Mouse (Mus musculus): ENCODE results near the gene C77080.

The C77080 gene

GRCm38 (mm10) chr4:129246360-129247301 lies 14.6 kb downstream of the C77080 start:
- in situ Hi-C loops (cut with MboI; ENCODE audit: low pct_unique_long_range_greater_than_20kb in 1 of 2, low sequenced_read_pairs in 2 of 2, unreplicated experiment in 1 of 2) = no loop called here

DNA sequence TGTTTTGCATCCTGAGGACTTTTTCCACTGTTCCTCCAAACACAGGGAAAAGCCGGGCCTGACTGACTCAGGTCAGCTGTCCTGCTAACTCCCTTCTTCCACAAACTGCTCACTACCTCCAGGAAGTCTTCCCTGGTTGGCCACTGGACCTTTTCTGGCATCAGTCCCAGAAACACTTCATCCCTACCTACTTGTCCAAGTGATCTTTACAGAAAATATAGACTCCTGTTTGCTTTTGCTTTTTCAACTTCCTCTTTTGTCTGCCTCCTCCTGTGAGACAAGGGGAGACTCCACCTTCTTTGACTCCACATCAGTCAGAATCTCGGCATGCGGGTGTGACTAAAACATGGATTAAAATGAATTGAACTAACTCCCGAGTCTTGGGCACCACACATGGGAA lies 16.4 kb downstream of the C77080 start:
- in situ Hi-C loops (cut with MboI; ENCODE audit: low pct_unique_long_range_greater_than_20kb in 1 of 2, low sequenced_read_pairs in 2 of 2, unreplicated experiment in 1 of 2) = no loop called here

- in situ Hi-C loops (cut with MboI; ENCODE audit: low pct_unique_long_range_greater_than_20kb in 1 of 2, low sequenced_read_pairs in 2 of 2, unreplicated experiment in 1 of 2) = no loop called here
Observed at GRCm38 (mm10) chr4:129242761-129243160, 18.4 kb downstream of the C77080 start.

GRCm38 (mm10) chr4:129242327-129242726 lies 18.9 kb downstream of the C77080 start:
- in situ Hi-C loops (cut with MboI; ENCODE audit: low pct_unique_long_range_greater_than_20kb in 1 of 2, low sequenced_read_pairs in 2 of 2, unreplicated experiment in 1 of 2) = no loop called here

- in situ Hi-C loops (cut with MboI; ENCODE audit: low pct_unique_long_range_greater_than_20kb in 1 of 2, low sequenced_read_pairs in 2 of 2, unreplicated experiment in 1 of 2) = no loop called here
Observed at GRCm38 (mm10) chr4:129241898-129242297, 19.3 kb downstream of the C77080 start.

DNA sequence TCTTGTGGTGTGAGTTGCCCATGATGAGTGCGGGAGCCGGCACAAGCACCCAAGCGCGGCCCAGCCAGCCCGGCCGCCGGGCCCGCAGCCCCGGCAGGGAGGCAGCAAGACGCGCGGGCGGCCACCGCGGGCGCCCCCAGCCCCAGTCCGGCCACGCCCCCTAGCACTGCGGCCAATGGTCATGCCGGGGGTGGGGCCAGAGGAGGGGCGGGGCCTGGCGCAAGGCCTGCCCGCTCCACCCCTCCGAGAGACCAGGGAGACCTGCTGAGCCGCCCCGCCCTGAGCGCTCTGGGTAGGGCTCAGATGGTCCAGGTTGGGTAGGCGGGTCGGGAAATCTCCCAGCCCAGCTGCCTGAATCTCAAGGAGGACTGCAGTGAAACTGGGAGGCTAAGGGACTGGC lies 22.1 kb downstream of the C77080 start:
- in situ Hi-C loops (cut with MboI; ENCODE audit: low pct_unique_long_range_greater_than_20kb in 1 of 2, low sequenced_read_pairs in 2 of 2, unreplicated experiment in 1 of 2) = no loop called here

GRCm38 (mm10) chr4:129238579-129239016 lies 22.6 kb downstream of the C77080 start:
- in situ Hi-C loops (cut with MboI; ENCODE audit: low pct_unique_long_range_greater_than_20kb in 1 of 2, low sequenced_read_pairs in 2 of 2, unreplicated experiment in 1 of 2) = no loop called here

- in situ Hi-C loops (cut with MboI; ENCODE audit: low pct_unique_long_range_greater_than_20kb in 1 of 2, low sequenced_read_pairs in 2 of 2, unreplicated experiment in 1 of 2) = no loop called here
Observed at GRCm38 (mm10) chr4:129237843-129238441, 23.3 kb downstream of the C77080 start.

- in situ Hi-C loops (cut with MboI; ENCODE audit: low pct_unique_long_range_greater_than_20kb in 1 of 2, low sequenced_read_pairs in 2 of 2, unreplicated experiment in 1 of 2) = no loop called here
Observed at GRCm38 (mm10) chr4:129236236-129236813, 24.9 kb downstream of the C77080 start.

GRCm38 (mm10) chr4:129235147-129235546 lies 26.1 kb downstream of the C77080 start:
- in situ Hi-C loops (cut with MboI; ENCODE audit: low pct_unique_long_range_greater_than_20kb in 1 of 2, low sequenced_read_pairs in 2 of 2, unreplicated experiment in 1 of 2) = no loop called here

DNA sequence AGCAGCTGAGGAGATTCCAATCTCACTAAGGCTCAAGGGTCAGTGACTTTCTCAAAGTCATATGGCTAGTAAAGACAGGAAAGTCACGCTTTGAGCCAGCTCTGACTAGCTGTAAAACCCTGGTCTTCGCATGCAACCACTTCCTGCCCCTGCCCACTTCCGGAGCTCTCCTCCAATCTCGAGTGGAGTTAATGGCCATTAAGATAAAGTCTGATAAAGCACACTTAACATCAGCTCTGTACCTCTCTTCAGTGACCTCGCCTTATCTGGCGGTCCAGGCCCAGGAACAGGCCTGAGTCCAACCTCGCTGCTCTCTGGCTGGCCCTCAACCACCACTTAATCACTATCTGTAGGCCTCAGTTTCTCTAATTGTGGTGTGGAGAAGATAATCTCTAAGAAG lies 26.7 kb downstream of the C77080 start:
- in situ Hi-C loops (cut with MboI; ENCODE audit: low pct_unique_long_range_greater_than_20kb in 1 of 2, low sequenced_read_pairs in 2 of 2, unreplicated experiment in 1 of 2) = no loop called here

DNA sequence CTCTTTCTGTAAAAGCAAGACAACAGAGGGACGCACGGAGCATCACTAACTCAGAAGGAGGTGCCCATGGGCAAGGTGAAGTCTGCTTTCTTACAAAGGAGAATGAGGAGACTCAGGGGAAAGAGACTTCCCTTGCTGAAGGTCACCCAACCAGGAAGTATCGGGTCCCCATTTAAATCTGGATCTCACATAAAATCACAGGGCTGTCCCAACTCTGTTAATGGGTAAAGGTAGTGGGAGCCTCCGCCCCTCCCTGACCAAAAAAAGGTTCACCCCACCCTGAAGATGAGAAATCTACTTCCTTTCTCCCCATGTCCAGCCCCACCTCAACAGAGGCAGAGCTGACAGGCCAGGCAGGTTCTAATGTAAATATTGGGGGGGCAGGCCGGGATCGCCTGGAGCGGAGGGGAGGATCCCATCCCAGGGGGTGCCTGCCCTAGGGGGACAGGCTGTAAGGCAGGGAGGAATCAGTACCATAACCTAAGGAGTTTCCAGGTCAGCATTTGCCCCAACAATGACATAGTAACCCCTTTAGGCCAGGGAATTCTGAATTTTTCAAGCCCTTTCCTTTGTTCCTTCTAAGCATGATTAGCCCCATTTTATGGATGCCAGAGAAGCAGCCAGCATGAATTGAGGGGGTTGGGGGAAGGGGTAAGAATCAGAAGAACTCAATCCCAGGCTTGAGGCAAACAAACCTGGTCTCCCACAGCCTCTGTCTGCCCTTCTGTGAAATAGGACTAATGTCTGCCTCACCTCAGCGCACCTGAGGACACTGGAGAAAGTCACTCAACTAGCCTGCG lies 28.4 kb downstream of the C77080 start:
- in situ Hi-C loops (cut with MboI; ENCODE audit: low pct_unique_long_range_greater_than_20kb in 1 of 2, low sequenced_read_pairs in 2 of 2, unreplicated experiment in 1 of 2) = no loop called here

DNA sequence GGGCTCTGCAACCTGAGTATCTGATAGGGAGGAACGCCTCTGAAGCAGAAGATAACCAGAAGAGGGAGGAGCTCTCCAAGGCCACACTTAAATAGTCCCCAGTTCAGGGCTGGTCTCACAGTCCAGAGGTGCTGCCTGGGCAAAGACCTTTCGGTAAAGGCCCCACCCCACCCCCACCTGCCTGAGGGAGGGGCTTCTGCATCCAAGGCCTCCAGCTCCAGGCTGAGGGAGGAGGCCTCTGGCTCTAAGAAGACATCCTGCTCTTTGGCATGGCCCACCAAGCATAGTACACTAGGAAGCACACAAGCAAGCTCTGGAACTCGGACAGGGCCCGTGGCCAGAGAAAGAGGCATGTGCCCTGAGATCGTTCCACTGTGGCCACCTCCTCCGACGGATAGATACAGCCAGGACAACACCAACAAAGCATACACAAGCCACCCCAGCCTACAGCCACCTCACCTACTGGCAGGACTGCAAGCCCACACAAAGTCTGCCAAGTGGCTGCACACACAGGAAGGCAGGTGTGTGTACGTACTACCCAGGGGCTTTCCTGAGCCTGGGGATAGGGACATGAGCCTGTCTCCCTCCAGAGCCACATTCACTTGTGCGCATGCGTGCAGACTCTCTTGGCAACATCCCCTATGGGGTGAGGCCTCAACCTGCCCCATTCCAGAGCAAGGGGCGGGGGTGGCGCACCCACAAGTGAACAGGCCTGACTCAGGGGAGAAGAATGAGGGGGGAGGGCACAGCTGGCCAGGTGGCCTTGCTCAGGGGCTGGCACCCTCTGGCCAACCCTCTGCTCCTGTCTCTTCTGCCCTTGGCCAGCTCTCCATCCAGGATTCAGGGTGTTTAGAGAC lies 29.4 kb downstream of the C77080 start:
- in situ Hi-C loops (cut with MboI; ENCODE audit: low pct_unique_long_range_greater_than_20kb in 1 of 2, low sequenced_read_pairs in 2 of 2, unreplicated experiment in 1 of 2) = no loop called here

- in situ Hi-C loops (cut with MboI; ENCODE audit: low pct_unique_long_range_greater_than_20kb in 1 of 2, low sequenced_read_pairs in 2 of 2, unreplicated experiment in 1 of 2) = no loop called here
Observed at GRCm38 (mm10) chr4:129230926-129231325, 30.3 kb downstream of the C77080 start.

- in situ Hi-C loops (cut with MboI; ENCODE audit: low pct_unique_long_range_greater_than_20kb in 1 of 2, low sequenced_read_pairs in 2 of 2, unreplicated experiment in 1 of 2) = no loop called here
Observed at GRCm38 (mm10) chr4:129227985-129228381, 33.2 kb downstream of the C77080 start.

DNA sequence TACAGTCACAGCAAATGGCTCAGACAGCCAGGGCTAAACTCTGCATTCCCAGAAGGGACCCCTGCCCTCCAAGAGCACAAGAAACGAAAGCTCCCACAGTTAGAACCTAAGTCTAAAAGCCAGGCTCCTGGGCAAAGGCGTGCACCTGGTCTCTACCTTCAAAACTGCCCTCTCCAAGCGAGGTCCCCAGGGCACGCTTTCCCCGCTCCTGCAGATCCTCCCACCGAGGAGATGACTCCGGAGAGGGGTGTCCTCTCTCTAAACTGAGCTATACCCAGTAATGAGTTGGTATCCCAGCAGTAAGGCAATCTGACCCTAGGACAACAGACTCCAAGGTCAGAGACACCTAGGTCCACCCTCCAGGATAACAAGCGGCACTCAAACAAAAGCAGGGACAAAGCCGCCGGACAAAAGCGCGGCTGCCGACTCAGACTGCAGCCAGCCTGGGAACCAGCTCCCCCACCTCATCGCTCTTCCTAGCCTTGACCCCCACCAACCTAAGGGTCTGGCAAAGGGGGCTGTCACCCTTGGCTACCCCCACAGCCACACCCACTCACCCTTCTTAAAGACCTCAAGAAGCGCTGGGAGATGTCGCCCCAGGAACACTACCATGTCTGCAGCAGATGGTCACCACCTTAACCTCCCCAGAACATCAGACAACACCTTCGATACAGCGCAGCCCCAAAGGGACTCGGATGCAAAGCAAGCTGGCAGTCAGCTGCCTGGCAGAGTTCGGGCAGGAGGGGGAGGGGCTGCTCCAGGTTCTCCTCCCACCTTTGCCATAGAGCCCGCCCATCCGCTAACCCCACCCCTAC lies 33.8 kb downstream of the C77080 start:
- in situ Hi-C loops (cut with MboI; ENCODE audit: low pct_unique_long_range_greater_than_20kb in 1 of 2, low sequenced_read_pairs in 2 of 2, unreplicated experiment in 1 of 2) = no loop called here

DNA sequence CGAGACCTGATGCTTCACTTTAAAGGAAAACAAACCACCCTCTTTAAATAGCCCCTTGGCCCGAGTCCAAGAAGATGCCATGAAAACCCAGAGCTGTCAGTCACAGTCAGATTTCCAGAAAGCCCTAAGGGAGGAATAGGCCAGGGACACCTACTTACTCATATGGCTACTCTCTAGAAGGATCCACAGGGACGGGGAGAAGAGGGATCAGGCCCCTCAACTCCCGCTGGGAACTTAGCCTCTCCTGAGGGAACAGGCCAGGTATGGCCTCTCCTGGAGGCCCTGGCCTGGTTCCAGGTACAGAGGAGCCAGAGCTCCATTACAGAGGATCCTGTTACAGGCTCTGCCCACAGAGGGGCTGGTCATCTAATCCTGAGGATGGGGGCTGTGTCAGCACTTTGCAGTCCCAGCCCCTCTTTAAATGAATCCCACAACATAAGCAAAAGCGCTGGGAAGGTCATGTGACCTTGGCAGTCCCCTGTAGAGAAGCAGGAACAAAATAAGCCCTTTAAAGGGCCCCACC lies 34.7 kb downstream of the C77080 start:
- in situ Hi-C loops (cut with MboI; ENCODE audit: low pct_unique_long_range_greater_than_20kb in 1 of 2, low sequenced_read_pairs in 2 of 2, unreplicated experiment in 1 of 2) = no loop called here

Data from mouse embryonic stem cell (cell line).